Mouse (Mus musculus) limb, embryonic 14.5 days (tissue): Measurements from ENCODE around the gene Alg12. TPM values are rescaled to one million over a fixed set of nuclear protein-coding genes. Genes with fewer than 3 reads are reported as not detected.
"Not testable (repeated sequence)": the region's sequence is repeated elsewhere in the genome, so short reads cannot be mapped to it uniquely, and the experiment has no call there.

ENCODE experiments used
- ATAC-seq: fragments of 200-750 bp; cut with Nextera tagmentation; 2 replicates; pipeline ENCODE4 v1.8.0; 2017; ENCODE audit warnings: low read depth, moderate number of reproducible peaks, moderate TSS enrichment; ENCODE audit not compliant: low FRiP score
- DNase-seq: peaks from one replicate; pipeline ENCODE4 v3.0.0-alpha.2; 2015; ENCODE audit warnings: low spot score
- H3K27ac ChIP-seq: fragments of 300-500 bp; sonication (generic); replicated peaks from 2 replicates; pipeline ENCODE4 v1.5.1; 2014; ENCODE audit warnings: low read depth, mild to moderate bottlenecking, low read length, moderate library complexity, mixed read lengths
- H3K27me3 ChIP-seq: fragments of 300-500 bp; sonication (generic); 2 replicates; pipeline ENCODE4 v1.6.1; 2014; ENCODE audit warnings: low read length, mixed read lengths; ENCODE audit not compliant: control insufficient read depth, insufficient read depth
- H3K36me3 ChIP-seq: fragments of 300-500 bp; sonication (generic); 2 replicates; pipeline ENCODE4 v1.6.1; 2014; ENCODE audit warnings: mild to moderate bottlenecking, low read length, moderate library complexity, mixed read lengths; ENCODE audit not compliant: control insufficient read depth, insufficient read depth
- H3K4me1 ChIP-seq: fragments of 300-500 bp; sonication (generic); 2 replicates; pipeline ENCODE4 v1.6.1; 2014; ENCODE audit warnings: antibody characterized with exemption, low read length, mixed read lengths; ENCODE audit not compliant: control insufficient read depth, insufficient read depth
- H3K4me2 ChIP-seq: fragments of 300-500 bp; sonication (generic); replicated peaks from 2 replicates; pipeline ENCODE4 v1.6.1; 2014; ENCODE audit warnings: low read depth, mild to moderate bottlenecking, low read length, moderate library complexity; ENCODE audit not compliant: severe bottlenecking
- H3K4me3 ChIP-seq: fragments of 300-500 bp; sonication (generic); replicated peaks from 2 replicates; pipeline ENCODE4 v1.5.1; 2014; ENCODE audit warnings: low read length
- H3K9ac ChIP-seq: fragments of 300-500 bp; sonication (generic); 2 replicates; pipeline ENCODE4 v1.6.1; 2014; ENCODE audit warnings: mild to moderate bottlenecking, low read depth, low read length, moderate library complexity; ENCODE audit not compliant: severe bottlenecking
- H3K9me3 ChIP-seq: fragments of 300-500 bp; sonication (generic); 2 replicates; pipeline ENCODE4 v1.6.1; 2016; ENCODE audit warnings: low read length; ENCODE audit not compliant: control insufficient read depth
- POLR2A ChIP-seq: fragments of 200-500 bp; IDR thresholded peaks from 2 replicates; pipeline ENCODE4 v1.8.0; 2012; ENCODE audit warnings: inconsistent platforms, mild to moderate bottlenecking, moderate library complexity, borderline replicate concordance; ENCODE audit not compliant: insufficient read depth, insufficient read length; ENCODE audit errors: extremely low read depth
- WGBS: fragments of 180-500 bp; shearing (Covaris S2); extraction: QIAGEN DNeasy Blood & Tissue Kit; methylation state at CpG from one replicate; pipeline ENCODE4 v1.1.7; 2014; 5-methylcytosine and 5-hydroxymethylcytosine counted together
- polyA plus RNA-seq, 2 experiments: library from polyadenylated mRNA; depleted of rRNA in 1 of 2; stranded (reverse) in 1 of 2; unstranded in 1 of 2; fragments of >200 nt; fragmentation: Nextera tagmentation in 1 of 2; extraction: Ambion mirVana in 1 of 2; gene quantifications; 2 replicates each; pipeline versions ENCODE4 v1.2.1 to v1.2.3; 2012 to 2014

Alg12 gene
- polyA plus RNA-seq, 2 experiments: 12.1 to 17.9 TPM

- H3K4me3 ChIP-seq: no peak overlapping the region
- no peaks in the 10 kb centered on the region for H3K9me3 ChIP-seq
- H3K9ac ChIP-seq: no peak overlapping the region
- WGBS: 62% methylated on average over 1 of the region's 1 CpGs
- H3K4me1 ChIP-seq: no peaks in the 10 kb centered on the region
- H3K36me3 ChIP-seq: peaks cover 39% of the 10 kb centered on the region
- TF ChIP-seq POLR2A: no peak
- no peak for ATAC-seq
- H3K27ac ChIP-seq: no peak overlapping the region
- DNase-seq: no peak
- H3K4me2 ChIP-seq: no peak overlapping the region
- H3K27me3 ChIP-seq: no peaks in the 10 kb centered on the region
Observed at GRCm38 (mm10) chr15:88768537-88768936, 50.6 kb downstream of the Alg12 start.

GRCm38 (mm10) chr15:88766139-88766538 lies 53.0 kb downstream of the Alg12 start:
- not testable (repeated sequence) for H3K4me3 ChIP-seq, H3K4me2 ChIP-seq, H3K9me3 ChIP-seq, H3K4me1 ChIP-seq, H3K27me3 ChIP-seq, H3K27ac ChIP-seq, ATAC-seq, DNase-seq, H3K9ac ChIP-seq
- 97% methylated on average over 2 of the region's 2 CpGs for WGBS
- H3K36me3 ChIP-seq: peaks cover 46% of the 10 kb centered on the region

GRCm38 (mm10) chr15:88761551-88761950 lies 57.6 kb downstream of the Alg12 start:
- Histone ChIP-seq H3K36me3 (peaks cover 66% of the 10 kb centered on the region), H3K4me1 (no peaks in the 10 kb centered on the region), H3K9ac (no peak overlapping the region), H3K4me2 (no peak overlapping the region), H3K27me3 (no peaks in the 10 kb centered on the region), H3K27ac (no peak overlapping the region), H3K9me3 (no peaks in the 10 kb centered on the region), H3K4me3 (no peak overlapping the region)
- no peak for TF ChIP-seq POLR2A
- DNase-seq (no peak), ATAC-seq (no peak)
- 98% methylated on average over 4 of the region's 4 CpGs for WGBS

- Histone ChIP-seq H3K4me1 (peaks cover 1% of the 10 kb centered on the region; the same call in 1 of the 2 replicates), H3K4me3 (no peak overlapping the region), H3K9me3 (no peaks in the 10 kb centered on the region), H3K27me3 (no peaks in the 10 kb centered on the region), H3K4me2 (no peak overlapping the region), H3K9ac (no peak overlapping the region), H3K36me3 (peaks cover 54% of the 10 kb centered on the region), H3K27ac (no peak overlapping the region)
- no peak for TF ChIP-seq POLR2A
- WGBS: 93% methylated on average over 3 of the region's 3 CpGs
- DNase-seq (no peak), ATAC-seq (no peak)
Observed at GRCm38 (mm10) chr15:88758061-88758460, 61.1 kb downstream of the Alg12 start.

GRCm38 (mm10) chr15:88755761-88756160 lies 63.4 kb downstream of the Alg12 start:
- no peak overlapping the region for H3K4me3 ChIP-seq
- H3K27ac ChIP-seq: no peak overlapping the region
- 97% methylated on average over 18 of the region's 18 CpGs for WGBS
- ATAC-seq (no peak), DNase-seq (no peak)
- H3K9me3 ChIP-seq: no peaks in the 10 kb centered on the region
- peaks cover 4% of the 10 kb centered on the region; the same call in 1 of the 2 replicates for H3K4me1 ChIP-seq
- no peak overlapping the region for H3K9ac ChIP-seq
- no peak overlapping the region for H3K4me2 ChIP-seq
- no peaks in the 10 kb centered on the region for H3K27me3 ChIP-seq
- H3K36me3 ChIP-seq: peaks cover 41% of the 10 kb centered on the region
- no peak for TF ChIP-seq POLR2A

Other genes starting within 250 kb of the Alg12 start
- gene Zdhhc25, start 219.0 kb downstream of the Alg12 start, polyA plus RNA-seq (2012; rRNA removed): not detected in 2 replicates
- gene Zdhhc25, start 219.0 kb downstream of the Alg12 start, polyA plus RNA-seq (2014; fragmentation: Nextera tagmentation; extraction: Ambion mirVana): not detected in 2 replicates
- gene Brd1, start 85.1 kb downstream of the Alg12 start, polyA plus RNA-seq (2012; rRNA removed): 26.4 and 28.2 TPM in 2 replicates
- gene Brd1, start 85.1 kb downstream of the Alg12 start, polyA plus RNA-seq (2014; fragmentation: Nextera tagmentation; extraction: Ambion mirVana): 24.9 and 29.9 TPM in 2 replicates
- gene Zbed4, start 67.7 kb downstream of the Alg12 start, polyA plus RNA-seq (2012; rRNA removed): 12.2 and 12.4 TPM in 2 replicates
- gene Zbed4, start 67.7 kb downstream of the Alg12 start, polyA plus RNA-seq (2014; fragmentation: Nextera tagmentation; extraction: Ambion mirVana): 14.9 and 17.3 TPM in 2 replicates
- gene Creld2, start 328 bp upstream of the Alg12 start, polyA plus RNA-seq (2012; rRNA removed): 59.3 and 79.1 TPM in 2 replicates
- gene Creld2, start 328 bp upstream of the Alg12 start, polyA plus RNA-seq (2014; fragmentation: Nextera tagmentation; extraction: Ambion mirVana): 74.9 and 85.9 TPM in 2 replicates
- gene Pim3, start 42.9 kb upstream of the Alg12 start, polyA plus RNA-seq (2012; rRNA removed): 15.2 and 20.6 TPM in 2 replicates
- gene Pim3, start 42.9 kb upstream of the Alg12 start, polyA plus RNA-seq (2014; fragmentation: Nextera tagmentation; extraction: Ambion mirVana): 38.1 and 47.8 TPM in 2 replicates
- 0.08 TPM in 1 of 2 replicates, not detected in the other for gene Ttll8, start 135.1 kb upstream of the Alg12 start, polyA plus RNA-seq (2012; rRNA removed)
- not detected in 2 replicates for gene Ttll8, start 135.1 kb upstream of the Alg12 start, polyA plus RNA-seq (2014; fragmentation: Nextera tagmentation; extraction: Ambion mirVana)
- gene Mlc1, start 159.7 kb upstream of the Alg12 start, polyA plus RNA-seq (2012; rRNA removed): 0.31 and 0.36 TPM in 2 replicates
- 0.12 and 0.21 TPM in 2 replicates for gene Mlc1, start 159.7 kb upstream of the Alg12 start, polyA plus RNA-seq (2014; fragmentation: Nextera tagmentation; extraction: Ambion mirVana)
- 0.04 and 0.10 TPM in 2 replicates for gene Mov10l1, start 163.6 kb upstream of the Alg12 start, polyA plus RNA-seq (2012; rRNA removed)
- gene Mov10l1, start 163.6 kb upstream of the Alg12 start, polyA plus RNA-seq (2014; fragmentation: Nextera tagmentation; extraction: Ambion mirVana): 0.11 and 0.19 TPM in 2 replicates
- gene Panx2, start 240.4 kb upstream of the Alg12 start, polyA plus RNA-seq (2012; rRNA removed): 1.9 and 2.0 TPM in 2 replicates
- gene Panx2, start 240.4 kb upstream of the Alg12 start, polyA plus RNA-seq (2014; fragmentation: Nextera tagmentation; extraction: Ambion mirVana): 0.29 and 0.48 TPM in 2 replicates